28 mouse cellular contexts compared by ENCODE assay signal in the genomic region with DNA sequence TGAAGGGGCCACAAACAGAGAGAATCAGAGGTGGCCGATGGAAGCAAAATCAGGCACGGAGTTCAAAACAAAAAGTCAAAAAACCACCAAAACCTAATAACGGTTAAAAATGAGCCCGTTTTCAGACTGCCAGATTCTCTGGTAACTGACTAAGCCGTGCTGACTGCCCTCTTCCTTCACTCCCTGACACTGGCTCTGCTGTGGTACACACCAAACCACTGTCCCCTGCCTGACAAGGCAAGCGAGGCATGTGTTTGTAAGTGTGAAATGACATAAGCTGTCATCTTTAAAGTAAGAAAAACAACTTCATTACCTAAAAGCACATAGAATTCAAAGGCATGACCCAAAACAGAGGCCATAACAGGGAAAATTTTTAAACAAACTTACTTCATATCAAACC.
"Had no signal": no experiment of that assay in that cellular context is flagged by ENCODE, and none has a peak within 500 bp of the region (broad histone marks: within the 10 kb centered on the region; RNA-seq: fewer than 3 reads in every experiment).

No protein-coding gene starts in this region.

- H3K9me3 ChIP-seq: embryonic facial prominence, embryonic 10.5 days; embryonic facial prominence, embryonic 12.5 days; embryonic facial prominence, embryonic 13.5 days; embryonic facial prominence, embryonic 15.5 days; forebrain, embryonic 10.5 days; forebrain, embryonic 12.5 days; forebrain, embryonic 13.5 days; forebrain, embryonic 15.5 days had no signal

- DNase-seq: cerebellum, adult 2 months; cerebellum, adult 8-10 months; cerebellum, adult 9-10 months; cerebellum, adult 9-11 months; cerebellum, postnatal 10 days; cerebellum, postnatal 14 days; cerebellum, postnatal 25 days; cerebellum, postnatal 36 days; embryo, embryonic 11 days; forebrain, postnatal 0 days; gastrocnemius, adult 2 months; gastrocnemius, postnatal 10 days; gastrocnemius, postnatal 14 days; gastrocnemius, postnatal 25 days; gastrocnemius, postnatal 36 days; heart, adult 11 months; heart, adult 18-20 months had no signal

- H3K4me3 ChIP-seq: embryonic facial prominence, embryonic 10.5 days; embryonic facial prominence, embryonic 12.5 days; embryonic facial prominence, embryonic 13.5 days; embryonic facial prominence, embryonic 15.5 days; erythroblast, embryonic 14.5 days; forebrain, embryonic 10.5 days; forebrain, embryonic 12.5 days; forebrain, embryonic 13.5 days; forebrain, embryonic 15.5 days; gastrocnemius, adult 2 months had no signal

- H3K9ac ChIP-seq: embryonic facial prominence, embryonic 12.5 days; embryonic facial prominence, embryonic 13.5 days; embryonic facial prominence, embryonic 15.5 days; forebrain, embryonic 12.5 days; forebrain, embryonic 13.5 days; forebrain, embryonic 15.5 days; forebrain, postnatal 0 days had no signal

- H3K27ac ChIP-seq: embryonic facial prominence, embryonic 10.5 days; embryonic facial prominence, embryonic 12.5 days; embryonic facial prominence, embryonic 13.5 days; embryonic facial prominence, embryonic 15.5 days; forebrain, embryonic 10.5 days; forebrain, embryonic 12.5 days; forebrain, embryonic 13.5 days; forebrain, embryonic 15.5 days; gastrocnemius, adult 2 months had no signal

- H3K4me1 ChIP-seq: embryonic facial prominence, embryonic 15.5 days; forebrain, embryonic 12.5 days; forebrain, embryonic 13.5 days; forebrain, embryonic 15.5 days had no signal

- ATAC-seq: forebrain, embryonic 13.5 days; forebrain, embryonic 14.5 days; forebrain, embryonic 15.5 days; forebrain, embryonic 16.5 days; forebrain, postnatal 0 days had no signal

- H3K27me3 ChIP-seq: embryonic facial prominence, embryonic 12.5 days; embryonic facial prominence, embryonic 13.5 days; embryonic facial prominence, embryonic 15.5 days; forebrain, embryonic 12.5 days; forebrain, embryonic 13.5 days; forebrain, embryonic 15.5 days had no signal

- H3K4me2 ChIP-seq: embryonic facial prominence, embryonic 12.5 days; embryonic facial prominence, embryonic 13.5 days; embryonic facial prominence, embryonic 15.5 days; forebrain, embryonic 12.5 days; forebrain, embryonic 13.5 days; forebrain, embryonic 15.5 days had no signal

- H3K36me3 ChIP-seq: embryonic facial prominence, embryonic 10.5 days; embryonic facial prominence, embryonic 12.5 days; embryonic facial prominence, embryonic 13.5 days; embryonic facial prominence, embryonic 15.5 days; forebrain, embryonic 10.5 days; forebrain, embryonic 12.5 days; forebrain, embryonic 15.5 days had no signal
